Mouse (Mus musculus) CD4-positive, CD25-positive, alpha-beta regulatory T cell, adult 4 months (primary cell): Measurements from ENCODE around the gene Tspyl4. TPM values are rescaled to one million over a fixed set of nuclear protein-coding genes. Genes with fewer than 3 reads are reported as not detected.
"Not testable (repeated sequence)": the region's sequence is repeated elsewhere in the genome, so short reads cannot be mapped to it uniquely, and the experiment has no call there.

ENCODE experiments used
- ATAC-seq: one replicate; pipeline ENCODE4 v1.8.0; 2017
- polyA plus RNA-seq, 2 experiments: library from polyadenylated mRNA; unstranded; fragments of 100-300 nt; shearing (Covaris generic); gene quantifications; one replicate each; pipeline ENCODE4 v1.2.1; 2017

The Tspyl4 gene
- 10 to 100 TPM in 1 of 2 experiments, 1 to 10 TPM in 1; 8.0 to 16.8 TPM for polyA plus RNA-seq

DNA sequence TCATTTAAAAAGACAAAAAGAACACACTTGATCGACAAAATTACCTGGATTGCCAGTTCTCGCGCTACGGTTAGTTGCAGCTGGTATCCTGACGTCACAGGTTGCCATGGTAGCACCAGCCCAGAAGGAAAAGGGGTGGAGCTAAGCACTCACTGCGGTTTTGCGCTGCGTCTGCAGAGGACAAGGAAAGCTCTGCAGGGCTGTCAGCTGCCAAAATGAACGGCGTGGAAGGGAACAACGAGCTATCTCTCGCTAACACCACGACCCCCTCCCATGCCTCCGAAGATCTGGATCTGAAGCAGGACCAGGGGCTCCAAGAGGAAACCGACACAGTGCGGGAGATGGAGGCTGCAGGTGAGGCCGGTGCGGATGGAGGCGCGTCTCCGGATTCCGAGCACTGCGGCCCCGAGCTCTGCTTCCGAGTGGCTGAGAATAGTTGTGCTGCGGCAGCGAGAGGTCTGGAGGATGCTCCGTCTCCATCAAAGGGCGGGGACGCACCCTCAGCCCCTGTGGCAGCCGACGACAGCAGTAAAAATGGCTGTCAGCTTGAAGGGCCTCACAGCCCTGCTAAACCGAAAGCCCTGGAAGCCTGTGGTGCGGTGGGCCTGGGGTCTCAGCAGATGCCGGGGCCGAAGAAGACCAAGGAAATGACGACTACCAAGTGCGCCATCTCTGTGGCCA is at the start of gene Tspyl4:
Tspyl4 (plus strand) TSS at position 144 of the 681 bp plus-strand sequence.
- peak; percentile 97 for ATAC-seq

DNA sequence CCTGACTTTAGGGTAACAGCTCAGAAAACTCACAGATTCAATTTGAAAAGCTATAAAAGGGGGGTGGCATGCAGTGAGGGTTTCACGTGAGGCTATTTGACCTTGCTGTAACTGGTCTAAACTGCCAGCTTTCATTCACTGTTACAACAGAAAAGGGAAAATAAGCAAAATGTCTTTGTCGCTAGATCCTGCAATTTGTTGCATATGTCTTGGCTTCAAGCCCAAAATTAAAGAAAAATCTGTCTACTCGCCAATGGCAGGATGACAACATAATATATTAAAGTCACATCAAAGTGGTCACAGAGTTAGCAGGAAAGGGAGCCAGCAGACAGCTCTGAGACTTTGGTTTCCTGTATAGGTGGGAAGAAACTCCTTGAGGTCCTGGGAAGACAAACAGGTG is 49.5 kb upstream of the Tspyl4 start:
- ATAC-seq, result no peak

DNA sequence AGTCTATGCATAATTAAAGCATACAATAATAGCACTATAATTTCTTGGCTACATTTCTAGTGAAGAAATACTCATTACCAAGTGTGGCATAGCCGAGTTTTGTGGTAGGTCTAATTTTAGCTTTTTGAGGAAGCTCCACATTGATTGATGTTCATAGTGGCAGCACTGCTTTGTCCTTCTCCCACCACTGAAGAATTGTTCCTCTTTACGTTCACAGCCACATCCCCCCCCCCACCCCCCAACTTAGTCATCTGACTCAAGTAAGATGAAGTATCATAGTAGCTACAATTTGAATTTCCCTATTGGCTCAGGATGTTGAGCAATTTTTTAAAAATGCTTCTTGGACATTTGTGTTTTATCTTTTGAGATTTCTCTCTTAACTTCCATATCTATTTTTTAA is 47.6 kb upstream of the Tspyl4 start:
- ATAC-seq, result no peak

DNA sequence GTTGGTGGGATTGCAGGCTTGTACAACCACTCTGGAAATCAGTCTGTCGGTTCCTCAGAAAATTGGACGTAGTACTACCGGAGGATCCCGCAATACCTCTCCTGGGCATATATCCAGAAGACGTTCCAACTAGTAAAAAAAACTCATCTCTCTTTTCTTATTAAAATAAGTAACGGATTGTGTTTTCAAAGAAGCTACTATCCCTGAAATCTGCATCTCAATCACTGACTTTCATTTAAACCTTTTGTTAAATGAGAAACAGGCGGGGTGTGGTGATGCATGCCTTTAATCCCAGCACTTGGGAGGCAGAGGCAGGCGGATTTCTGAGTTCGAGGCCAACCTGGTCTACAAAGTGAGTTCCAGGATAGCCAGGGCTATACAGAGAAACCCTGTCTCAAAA is 44.4 kb upstream of the Tspyl4 start:
- not testable (repeated sequence) for ATAC-seq

- no peak for ATAC-seq
These were observed 32.1 kb upstream of the Tspyl4 start for GRCm38 (mm10) chr10:34265106-34265505.

GRCm38 (mm10) chr10:34267312-34268070 is 29.8 kb upstream of the Tspyl4 start:
- ATAC-seq, result no peak

DNA sequence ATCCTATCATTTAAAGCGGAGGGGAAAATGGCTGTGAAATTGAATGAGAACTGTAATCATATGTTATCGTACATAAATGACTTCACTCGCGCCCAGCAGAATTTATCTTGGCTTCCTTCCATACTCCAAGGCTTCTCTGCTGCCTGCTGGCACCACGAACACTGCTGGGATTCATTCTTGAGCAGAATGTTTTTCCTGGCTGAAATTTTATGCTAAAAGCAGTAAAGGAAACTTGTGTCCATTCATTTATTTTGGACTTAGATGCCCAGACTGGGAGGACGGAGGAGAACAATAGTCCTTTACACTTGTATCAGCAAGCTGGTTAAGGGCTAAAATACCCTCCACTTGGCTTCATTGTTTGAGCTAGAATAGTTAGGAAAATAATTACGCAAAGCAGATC is 25.6 kb upstream of the Tspyl4 start:
- no peak for ATAC-seq

- ATAC-seq, result peak; percentile 33
These were observed 16.6 kb upstream of the Tspyl4 start for GRCm38 (mm10) chr10:34280591-34281175.

DNA sequence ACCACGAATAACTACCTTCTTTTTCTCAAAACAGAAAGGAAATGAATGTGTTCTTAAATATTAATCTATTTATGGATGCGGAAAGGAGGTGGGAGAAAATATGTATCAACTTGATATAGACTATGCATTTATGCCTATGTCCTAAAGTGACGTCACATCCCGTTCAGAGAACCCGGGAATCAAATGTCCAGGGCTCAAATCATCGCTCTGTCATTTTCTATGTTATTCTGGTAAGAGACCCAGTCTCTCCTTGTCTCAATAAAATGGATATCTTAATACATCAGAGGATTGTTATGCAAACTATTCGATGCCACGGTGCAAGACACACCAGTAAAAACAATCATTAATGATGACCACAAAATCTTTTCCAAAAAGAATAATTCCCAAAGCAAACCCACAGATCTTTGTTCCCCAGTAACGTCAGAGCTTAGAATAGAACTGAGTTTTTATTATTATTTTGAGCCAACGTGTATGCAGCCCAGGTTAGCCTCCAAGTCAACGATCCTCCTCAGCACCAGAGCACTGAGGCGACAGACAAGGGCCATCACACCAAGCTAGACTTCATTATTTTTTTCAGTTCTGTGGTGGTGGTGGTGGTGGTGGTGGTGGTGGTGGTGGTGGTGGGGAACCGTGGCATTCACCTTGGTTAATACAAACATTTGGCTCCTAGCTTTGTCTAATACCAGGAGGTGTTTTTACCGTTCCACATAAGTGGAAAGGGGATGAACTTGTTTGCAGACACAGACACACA is 15.9 kb upstream of the Tspyl4 start:
- no peak for ATAC-seq

DNA sequence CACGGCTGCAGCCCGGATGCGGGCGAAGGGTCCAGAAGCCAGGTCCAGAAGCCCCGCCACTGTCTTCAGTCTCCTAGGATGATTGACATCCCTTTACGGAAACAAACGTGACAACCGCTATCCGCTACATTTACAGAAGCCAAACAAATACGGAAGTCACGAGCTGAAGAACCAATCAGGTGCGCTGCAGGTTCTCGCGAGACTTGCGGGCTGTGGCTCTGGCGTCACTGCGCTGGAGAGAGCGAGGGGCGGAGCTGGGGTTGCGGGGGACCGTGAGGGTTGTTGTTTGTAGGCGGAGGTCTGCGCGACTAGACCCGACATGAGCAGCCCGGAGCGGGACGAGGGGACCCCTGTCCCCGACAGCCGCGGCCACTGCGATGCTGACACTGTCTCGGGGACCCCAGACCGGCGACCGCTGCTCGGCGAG is 15.3 kb upstream of the Tspyl4 start, which contains the start of gene Tspyl1:
Tspyl1 (plus strand) TSS at position 229 of the 427 bp plus-strand sequence.
- ATAC-seq, result peak; percentile 88

DNA sequence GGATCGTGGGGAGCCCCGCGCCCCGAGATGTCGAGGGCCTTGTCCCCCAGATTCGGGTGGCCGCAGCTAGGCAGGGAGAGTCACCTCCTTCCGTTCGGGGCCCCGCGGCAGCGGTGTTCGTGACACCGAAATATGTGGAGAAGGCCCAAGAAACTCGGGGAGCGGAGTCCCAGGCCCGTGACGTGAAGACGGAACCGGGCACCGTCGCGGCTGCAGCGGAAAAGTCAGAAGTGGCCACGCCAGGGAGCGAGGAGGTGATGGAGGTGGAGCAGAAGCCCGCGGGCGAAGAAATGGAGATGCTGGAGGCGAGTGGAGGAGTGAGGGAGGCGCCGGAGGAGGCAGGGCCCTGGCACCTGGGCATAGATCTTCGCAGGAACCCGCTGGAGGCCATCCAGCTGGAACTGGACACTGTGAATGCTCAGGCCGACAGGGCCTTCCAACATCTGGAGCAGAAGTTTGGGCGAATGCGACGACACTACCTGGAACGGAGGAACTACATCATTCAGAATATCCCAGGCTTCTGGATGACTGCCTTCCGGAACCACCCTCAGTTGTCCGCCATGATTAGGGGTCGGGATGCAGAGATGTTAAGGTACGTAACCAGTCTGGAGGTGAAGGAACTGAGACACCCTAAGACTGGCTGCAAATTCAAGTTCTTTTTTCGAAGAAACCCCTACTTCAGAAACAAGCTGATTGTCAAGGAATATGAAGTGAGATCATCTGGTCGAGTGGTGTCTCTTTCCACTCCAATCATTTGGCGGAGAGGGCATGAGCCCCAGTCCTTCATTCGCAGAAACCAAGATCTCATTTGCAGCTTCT is 14.6 kb upstream of the Tspyl4 start:
- peak; percentile 15 for ATAC-seq

DNA sequence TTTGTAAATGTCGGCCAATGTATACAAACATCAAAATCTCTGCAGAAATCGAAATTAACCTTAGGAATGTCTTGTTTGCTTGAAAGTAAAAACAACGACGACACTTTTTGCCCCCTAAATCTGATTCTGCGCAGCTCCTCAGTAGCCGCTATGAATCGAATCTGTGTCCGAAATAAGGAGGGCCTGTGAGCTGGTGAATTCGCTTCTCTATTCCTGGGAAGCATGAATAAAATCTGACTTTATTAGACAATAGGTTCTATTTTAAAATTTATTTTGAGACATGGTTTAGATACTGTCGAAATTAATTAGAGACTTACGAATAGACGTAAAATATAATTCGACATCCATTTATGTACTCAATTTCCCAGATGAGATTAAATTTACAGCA is 337 bp upstream of the Tspyl4 start:
- ATAC-seq, result no peak

GRCm38 (mm10) chr10:34297980-34298753 is 925 bp downstream of the Tspyl4 start:
- ATAC-seq, result peak; percentile 3

DNA sequence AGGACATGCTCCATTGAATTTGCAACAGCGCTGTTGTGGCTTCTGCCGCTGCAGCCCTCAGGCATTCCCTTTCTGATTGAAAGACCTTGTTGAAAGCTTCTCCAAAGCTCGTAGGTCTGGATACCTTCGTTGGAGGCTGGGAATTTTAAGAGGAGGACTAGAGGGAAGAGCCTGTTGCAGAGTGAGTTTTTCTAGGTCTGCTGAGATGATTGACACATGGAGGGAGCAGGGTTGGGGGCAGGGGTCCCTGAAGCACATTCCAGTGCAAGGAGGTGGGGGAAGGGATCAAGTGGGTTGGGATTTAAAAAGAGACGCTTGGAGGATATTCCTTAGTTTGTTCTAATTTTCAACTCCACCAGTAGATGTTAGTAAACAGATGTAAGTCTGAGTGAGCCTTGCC is 3.1 kb downstream of the Tspyl4 start:
- ATAC-seq, result no peak

GRCm38 (mm10) chr10:34307070-34307469 is 9.8 kb downstream of the Tspyl4 start:
- ATAC-seq, result no peak

DNA sequence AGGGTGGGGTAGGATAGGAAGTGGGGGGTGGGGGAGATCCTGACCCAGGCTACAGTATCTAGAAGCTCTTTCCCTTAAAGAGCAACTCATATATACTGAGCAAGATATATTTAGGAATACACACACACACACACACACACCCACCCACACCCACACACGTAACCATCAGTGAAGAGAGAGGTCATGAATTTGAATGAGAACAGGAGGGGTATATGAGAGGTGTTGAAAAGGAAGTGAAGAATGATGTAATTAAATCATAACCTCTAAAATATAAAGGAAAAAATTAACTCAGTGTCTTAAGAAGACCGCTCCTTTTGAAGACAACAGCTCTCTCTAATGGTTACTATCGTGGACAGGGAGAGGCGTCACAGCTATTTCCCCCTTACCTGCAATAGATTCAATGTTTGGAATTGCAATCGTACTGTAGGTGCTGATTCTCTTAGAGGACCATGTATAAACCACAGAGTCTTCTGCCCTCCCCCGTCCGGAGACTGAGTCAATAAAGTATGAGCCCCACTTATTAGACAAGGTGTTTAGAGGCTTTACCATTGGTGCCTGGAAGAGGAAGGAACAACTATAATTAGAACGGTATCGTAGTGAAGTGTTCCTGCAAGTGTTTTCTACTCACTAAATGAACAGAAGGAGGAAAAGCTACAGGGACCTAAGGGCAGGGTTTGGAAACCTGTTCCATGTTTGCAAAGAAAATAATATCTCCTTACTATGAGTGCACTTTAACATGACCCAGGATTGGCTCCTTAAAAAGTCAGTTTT is 12.9 kb downstream of the Tspyl4 start:
- ATAC-seq, result no peak

DNA sequence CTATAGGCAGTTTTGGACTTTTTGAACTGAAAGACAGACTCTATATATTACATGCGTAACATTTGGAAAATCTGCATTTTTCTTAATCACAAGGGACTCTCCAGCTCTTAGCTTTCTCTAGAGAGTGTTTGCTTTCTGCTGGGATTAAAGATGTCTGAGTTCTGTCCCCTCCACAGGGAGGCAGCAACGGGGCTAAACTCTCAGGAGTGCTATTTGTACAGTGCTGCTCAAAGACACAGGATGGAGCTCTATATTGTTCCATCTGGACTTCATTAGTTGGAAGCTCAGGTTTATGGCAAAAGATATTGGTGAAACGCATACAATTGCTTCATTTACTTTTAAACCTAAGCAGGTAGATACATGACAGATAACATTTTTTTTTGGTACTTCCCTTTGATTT is 15.3 kb downstream of the Tspyl4 start:
- ATAC-seq, result no peak

- no peak for ATAC-seq
These were observed 19.5 kb downstream of the Tspyl4 start for GRCm38 (mm10) chr10:34316571-34317216.

DNA sequence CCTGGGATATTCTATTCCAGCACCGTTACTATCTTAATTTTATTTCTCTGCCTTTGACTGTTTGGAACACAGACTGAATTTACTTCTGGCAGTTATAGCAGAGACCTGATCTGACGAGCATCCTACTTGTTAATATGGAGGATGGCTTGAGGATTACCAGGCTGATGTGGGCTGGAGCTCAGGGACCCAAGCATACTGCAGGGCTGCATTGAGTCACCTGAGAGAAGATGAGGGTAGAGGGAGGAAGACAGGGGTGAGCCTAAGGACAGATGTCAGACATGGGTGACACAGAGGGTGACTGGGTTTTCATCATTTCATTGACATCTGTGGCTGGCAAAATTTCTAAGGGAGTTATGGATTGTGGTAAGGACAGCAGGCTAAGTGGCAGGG is 20.0 kb downstream of the Tspyl4 start:
- no peak for ATAC-seq

DNA sequence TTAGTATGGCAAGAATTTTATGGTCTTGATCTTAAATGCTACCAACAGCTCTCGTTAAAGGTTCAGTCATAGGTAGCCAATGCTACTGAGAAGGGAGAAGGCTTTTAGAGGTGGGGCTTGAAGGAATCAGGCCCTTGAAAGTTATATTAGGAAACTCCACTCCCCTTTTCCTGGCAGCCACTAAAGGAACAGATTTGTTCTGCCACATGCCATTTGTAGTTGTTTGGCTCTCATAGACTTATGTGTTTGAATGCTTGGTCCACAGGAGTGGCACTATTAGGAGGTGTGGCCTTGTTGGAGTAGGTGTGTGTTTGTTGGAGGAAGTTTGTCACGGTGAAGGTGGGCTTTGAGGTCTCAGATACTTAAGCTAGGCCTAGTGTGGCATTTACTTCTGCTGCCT is 23.6 kb downstream of the Tspyl4 start:
- ATAC-seq, result no peak
